Mouse (Mus musculus) C2C12 (cell line): ENCODE measurements around the gene Rftn1. TPM values are rescaled to one million over a fixed set of nuclear protein-coding genes. Genes with fewer than 3 reads are reported as not detected.

Source experiments
- H3K27me3 ChIP-seq: one replicate; pipeline ENCODE4 v1.6.1; 2011; ENCODE audit not compliant: control insufficient read depth, insufficient read depth, insufficient read length
- H3K36me3 ChIP-seq: one replicate; pipeline ENCODE4 v1.6.1; 2011; ENCODE audit not compliant: control insufficient read depth, insufficient read depth
- H3K4me3 ChIP-seq: one replicate; pipeline ENCODE4 v1.5.1; 2011; ENCODE audit warnings: mild to moderate bottlenecking, control low read depth; ENCODE audit not compliant: poor library complexity, insufficient read depth, severe bottlenecking
- H3K79me2 ChIP-seq: one replicate; pipeline ENCODE4 v1.6.1; 2011; ENCODE audit not compliant: control insufficient read depth, insufficient read depth
- H3K79me3 ChIP-seq: one replicate; pipeline ENCODE4 v1.6.1; 2011; ENCODE audit warnings: low read depth, control low read depth
- H3ac ChIP-seq: one replicate; pipeline ENCODE3; 2011; ENCODE audit warnings: low read depth; ENCODE audit not compliant: control insufficient read depth, insufficient read length
- CEBPB ChIP-seq: IDR thresholded peaks from one replicate; pipeline ENCODE4 v1.6.1; 2011; ENCODE audit warnings: low read depth, mild to moderate bottlenecking, control low read depth, moderate library complexity
- CTCF ChIP-seq: IDR thresholded peaks from one replicate; pipeline ENCODE4 v1.5.1; 2011; ENCODE audit not compliant: control insufficient read depth, insufficient read depth, insufficient read length
- FOSL1 ChIP-seq: IDR thresholded peaks from one replicate; pipeline ENCODE4 v1.8.0; 2011; ENCODE audit warnings: mild to moderate bottlenecking, low read length; ENCODE audit not compliant: poor library complexity, insufficient read depth, severe bottlenecking
- MAX ChIP-seq: IDR thresholded peaks from one replicate; pipeline ENCODE4 v1.6.1; 2011; ENCODE audit warnings: mild to moderate bottlenecking, control low read depth
- MYOD1 ChIP-seq: IDR thresholded peaks from one replicate; pipeline ENCODE4 v1.6.1; 2011; ENCODE audit warnings: low read depth; ENCODE audit not compliant: control insufficient read depth, insufficient read length
- MYOG ChIP-seq: IDR thresholded peaks from one replicate; pipeline ENCODE4 v1.6.1; 2011; ENCODE audit not compliant: control insufficient read depth, insufficient read length; ENCODE audit errors: extremely low read depth
- USF1 ChIP-seq: IDR thresholded peaks from one replicate; pipeline ENCODE4 v1.6.1; 2011; ENCODE audit warnings: low read depth, mild to moderate bottlenecking, control low read depth, moderate library complexity
- polyA plus RNA-seq: library from polyadenylated mRNA; unstranded; fragments of >200 nt; fragmentation: generic; extraction: Trizol; gene quantifications from one replicate; pipeline ENCODE4 v1.2.1, GENCODE M21; 2012; ENCODE audit warnings: missing spikeins

Gene Rftn1
- polyA plus RNA-seq, 1 experiment = 0.35 TPM

GRCm38 (mm10) chr17:50160357-50160756 is 30.1 kb downstream of the Rftn1 start:
- Histone ChIP-seq H3K27me3 (no peaks in the 10 kb centered on the region), H3K79me3 (no peaks in the 10 kb centered on the region), H3K79me2 (no peaks in the 10 kb centered on the region), H3K4me3 (no peak overlapping the region), H3K36me3 (no peaks in the 10 kb centered on the region), H3ac (no peak overlapping the region)
- no peak for TF ChIP-seq MYOG
- no peak for TF ChIP-seq MAX
- TF ChIP-seq MYOD1 = no peak
- TF ChIP-seq CEBPB = no peak

DNA sequence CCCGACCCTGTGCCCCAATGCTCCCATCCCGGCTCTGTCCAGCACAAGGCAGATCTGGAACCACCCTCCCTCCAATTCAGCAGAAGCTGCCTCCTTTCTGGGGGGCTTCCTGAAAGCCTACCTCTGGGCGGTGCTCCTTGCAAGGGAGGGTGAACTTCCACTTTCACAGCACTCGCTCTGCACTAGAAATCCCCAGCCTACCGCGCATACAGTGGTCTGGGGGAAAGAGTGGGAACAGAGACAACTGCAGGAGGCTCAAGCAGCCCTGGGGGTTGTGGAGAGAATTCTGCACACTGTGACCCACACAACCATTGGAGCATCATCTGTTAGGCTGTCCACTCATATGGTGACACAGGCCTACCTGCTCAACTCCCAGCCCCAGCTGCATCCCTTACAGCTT is 30.7 kb downstream of the Rftn1 start:
- Histone ChIP-seq H3K79me3 (no peaks in the 10 kb centered on the region), H3K4me3 (no peak overlapping the region), H3K27me3 (no peaks in the 10 kb centered on the region), H3ac (no peak overlapping the region), H3K36me3 (no peaks in the 10 kb centered on the region), H3K79me2 (no peaks in the 10 kb centered on the region)
- TF ChIP-seq CEBPB = no peak
- no peak for TF ChIP-seq CTCF
- TF ChIP-seq MYOD1 = no peak
- TF ChIP-seq FOSL1 = no peak

GRCm38 (mm10) chr17:50158565-50158964 is 31.9 kb downstream of the Rftn1 start:
- H3K27me3 ChIP-seq = no peaks in the 10 kb centered on the region
- TF ChIP-seq CTCF (no peak), USF1 (no peak), CEBPB (no peak), FOSL1 (no peak)
- H3K4me3 ChIP-seq = no peak overlapping the region
- no peak overlapping the region for H3ac ChIP-seq
- H3K79me3 ChIP-seq = no peaks in the 10 kb centered on the region
- H3K79me2 ChIP-seq = no peaks in the 10 kb centered on the region
- no peaks in the 10 kb centered on the region for H3K36me3 ChIP-seq

DNA sequence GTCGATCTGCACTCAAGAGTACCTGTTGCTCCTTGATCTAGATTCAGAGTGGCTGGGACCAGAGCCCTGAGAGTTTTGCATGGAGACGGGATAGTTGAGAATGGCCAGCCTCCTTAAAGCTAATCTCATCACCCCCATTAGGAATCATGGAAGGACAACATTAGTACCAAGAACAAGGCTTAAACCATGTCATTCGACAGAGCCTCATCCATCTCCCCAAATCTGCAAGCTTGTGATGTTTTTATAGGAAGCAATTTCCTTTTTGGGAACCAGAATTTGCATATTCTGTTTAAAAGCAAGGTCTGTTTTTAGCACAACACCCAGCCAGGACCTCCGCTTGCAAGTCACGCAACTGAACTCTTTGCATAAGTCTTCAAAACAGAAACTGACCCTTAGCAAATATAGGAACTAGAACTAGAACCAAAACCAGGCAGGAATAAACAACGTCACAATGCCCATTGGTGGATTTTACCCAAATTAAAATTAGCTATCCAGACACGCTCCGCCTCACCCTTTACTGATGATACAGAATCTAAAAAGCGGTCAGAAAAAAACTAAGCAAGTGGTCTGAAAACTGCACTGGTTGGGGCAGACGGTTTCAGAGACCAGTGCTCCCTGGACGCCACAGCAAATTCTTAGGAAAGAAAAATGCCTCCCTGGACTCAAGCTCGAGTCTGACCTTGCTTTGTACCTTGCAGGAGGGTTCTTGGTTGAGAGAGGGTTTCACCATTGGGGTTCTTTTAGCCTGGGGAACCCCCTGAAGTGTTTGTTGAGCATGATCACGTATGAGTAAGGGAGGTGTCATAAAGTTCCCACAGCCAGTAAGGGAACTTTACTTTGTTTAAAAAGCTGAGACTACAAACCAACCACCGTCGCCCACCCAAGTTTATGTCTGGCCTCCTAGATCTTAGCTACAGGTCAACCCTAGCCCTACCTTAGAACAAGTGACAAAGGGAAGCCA is 33.0 kb downstream of the Rftn1 start:
- TF ChIP-seq CTCF = no peak
- TF ChIP-seq FOSL1 = no peak
- no peak for TF ChIP-seq MYOD1
- no peak for TF ChIP-seq USF1
- Histone ChIP-seq H3K36me3 (no peaks in the 10 kb centered on the region), H3K27me3 (no peaks in the 10 kb centered on the region), H3K79me2 (no peaks in the 10 kb centered on the region), H3K4me3 (no peak overlapping the region), H3K79me3 (no peaks in the 10 kb centered on the region), H3ac (no peak overlapping the region)

- Histone ChIP-seq H3K27me3 (no peaks in the 10 kb centered on the region), H3ac (no peak overlapping the region), H3K4me3 (no peak overlapping the region), H3K79me2 (no peaks in the 10 kb centered on the region), H3K79me3 (no peaks in the 10 kb centered on the region), H3K36me3 (no peaks in the 10 kb centered on the region)
- TF ChIP-seq CEBPB (no peak), MAX (no peak), FOSL1 (no peak), CTCF (no peak), MYOG (no peak), MYOD1 (no peak), USF1 (no peak)
These were observed 38.4 kb downstream of the Rftn1 start for GRCm38 (mm10) chr17:50152085-50152484.

DNA sequence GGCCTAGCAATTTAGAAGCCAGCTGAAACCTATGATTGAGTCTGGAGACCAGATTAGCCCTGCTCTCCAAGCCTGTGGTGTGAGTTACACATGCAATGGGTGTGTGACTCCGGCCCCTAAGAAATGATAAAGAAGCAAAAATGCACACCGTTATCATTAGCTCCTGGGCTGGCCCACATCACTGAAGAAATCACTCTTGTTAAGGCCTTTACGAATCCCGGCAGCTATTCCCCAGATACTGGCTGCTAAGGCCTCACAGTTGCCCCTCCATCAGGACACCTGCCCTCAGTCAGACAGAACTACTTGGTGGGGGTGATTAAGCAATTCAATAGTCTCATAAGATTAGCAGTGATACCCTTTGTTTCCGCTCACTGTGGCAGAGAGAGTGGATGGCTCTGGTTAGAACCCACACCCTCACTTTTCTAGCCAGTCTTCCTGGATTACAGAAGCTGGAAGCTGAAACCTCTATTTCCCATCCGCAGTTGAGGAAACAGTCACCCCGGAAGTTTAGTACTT is 39.2 kb downstream of the Rftn1 start:
- TF ChIP-seq FOSL1 = no peak
- TF ChIP-seq CTCF = no peak
- TF ChIP-seq CEBPB = no peak
- no peak for TF ChIP-seq MYOG
- TF ChIP-seq MYOD1 = no peak
- no peak for TF ChIP-seq USF1
- no peak for TF ChIP-seq MAX
- H3K79me3 ChIP-seq = no peaks in the 10 kb centered on the region
- no peaks in the 10 kb centered on the region for H3K79me2 ChIP-seq
- H3K36me3 ChIP-seq = no peaks in the 10 kb centered on the region
- H3K27me3 ChIP-seq = no peaks in the 10 kb centered on the region
- no peak overlapping the region for H3K4me3 ChIP-seq
- H3ac ChIP-seq = no peak overlapping the region
